Mouse (Mus musculus) adrenal gland, adult 8-10 months (tissue): ENCODE measurements around the gene Slc44a3. TPM values are rescaled to one million over a fixed set of nuclear protein-coding genes. Genes with fewer than 3 reads are reported as not detected.

Experiments
- DNase-seq: peaks from one replicate; pipeline ENCODE4 v3.0.0; 2022
- total RNA-seq, 4 experiments: library from RNA; stranded (reverse); gene quantifications; 2 replicates each; pipeline ENCODE4 v1.2.4; 2022

Slc44a3 gene
- total RNA-seq, 4 experiments from 2014 or later, result 23.9 to 28.2 (median 25.3) TPM

GRCm38 (mm10) chr3:121458545-121459492 lies 73.4 kb downstream of the Slc44a3 start:
- no peak for DNase-seq

DNA sequence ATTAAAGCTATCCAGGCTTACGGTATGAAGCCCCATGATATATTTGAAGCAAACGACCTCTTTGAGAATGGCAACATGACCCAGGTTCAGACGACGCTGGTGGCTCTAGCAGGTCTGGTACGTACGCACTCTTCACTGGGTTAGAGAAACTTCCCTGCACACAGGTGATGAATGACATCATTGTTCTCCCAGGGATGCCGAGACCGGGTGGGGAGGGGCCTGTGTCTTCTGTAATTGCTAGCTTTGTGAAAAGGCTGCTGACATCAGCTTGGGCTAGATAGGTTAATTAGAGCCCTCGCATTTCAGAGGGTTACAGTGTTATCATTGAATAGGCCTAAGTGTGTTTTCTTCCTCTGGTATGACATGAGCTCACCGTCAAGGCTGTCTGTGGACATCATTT lies 80.8 kb downstream of the Slc44a3 start:
- no peak for DNase-seq

GRCm38 (mm10) chr3:121449527-121449926 lies 82.7 kb downstream of the Slc44a3 start:
- peak; percentile 68 for DNase-seq

GRCm38 (mm10) chr3:121448606-121449005 lies 83.6 kb downstream of the Slc44a3 start:
- no peak for DNase-seq

DNA sequence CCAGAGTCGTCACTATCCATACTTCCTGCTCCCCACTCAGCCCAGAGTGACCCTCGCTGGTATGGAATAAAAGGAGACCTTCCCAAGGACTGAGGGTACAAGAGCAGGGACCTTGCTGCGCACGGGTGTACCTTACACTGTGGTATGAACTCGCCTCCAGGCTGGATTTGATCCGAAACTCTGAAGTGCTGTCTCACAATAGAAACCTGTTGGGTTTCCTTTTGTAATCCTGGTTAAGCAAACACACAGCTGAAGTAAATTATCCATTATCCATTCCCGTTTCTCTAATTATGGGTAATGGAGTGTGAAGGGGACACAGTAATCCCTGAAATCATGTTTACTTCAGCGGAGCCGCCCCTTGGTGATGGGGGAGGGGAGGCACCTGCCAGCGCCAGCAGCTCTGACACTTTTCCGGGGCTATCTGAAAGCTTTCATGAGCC lies 84.2 kb downstream of the Slc44a3 start:
- no peak for DNase-seq

DNA sequence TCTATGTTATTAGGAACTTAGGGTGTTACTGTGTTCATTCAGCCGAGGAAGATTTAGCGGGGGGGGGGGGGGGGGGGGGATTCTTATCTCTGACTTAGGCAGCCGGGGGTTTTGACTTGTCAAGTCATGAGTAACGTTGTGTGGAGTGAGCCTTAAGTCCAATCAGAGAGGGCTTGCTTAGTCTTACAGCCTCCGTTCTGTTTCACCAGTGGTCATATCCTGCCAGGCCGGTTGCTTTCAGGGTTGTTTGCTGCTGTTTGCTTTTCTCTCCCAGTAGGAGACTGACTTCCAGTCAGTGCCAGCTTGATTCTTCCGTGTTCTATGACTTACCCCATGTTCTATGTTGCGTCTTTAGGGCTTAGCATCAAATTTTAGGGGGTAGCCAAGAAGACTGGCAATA lies 85.8 kb downstream of the Slc44a3 start:
- no peak for DNase-seq

DNA sequence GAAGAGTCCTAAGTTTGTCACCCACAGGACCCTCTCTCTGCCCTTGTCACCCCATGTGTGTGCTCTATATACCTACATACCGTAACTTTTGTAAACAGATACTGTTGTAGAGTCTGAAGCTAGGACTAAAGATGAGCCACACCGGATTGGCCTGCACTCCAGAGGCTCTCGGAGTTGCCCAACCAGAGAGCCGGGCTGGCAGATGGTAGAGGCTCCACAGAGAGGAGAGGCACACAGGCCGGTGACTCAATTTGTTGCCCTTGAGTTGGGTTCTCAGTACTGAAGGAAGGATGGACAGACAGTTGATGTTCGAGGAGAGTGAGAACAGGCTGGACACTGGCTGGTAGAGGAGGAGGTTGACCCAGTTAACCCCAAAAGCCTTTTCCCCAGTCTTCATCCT lies 87.8 kb downstream of the Slc44a3 start:
- DNase-seq, result peak; percentile 70

- no peak for DNase-seq
Measured at GRCm38 (mm10) chr3:121443861-121444271, 88.3 kb downstream of the Slc44a3 start.

- no peak for DNase-seq
Measured at GRCm38 (mm10) chr3:121442288-121442687, 89.9 kb downstream of the Slc44a3 start.

GRCm38 (mm10) chr3:121441504-121441903 lies 90.7 kb downstream of the Slc44a3 start:
- DNase-seq, result peak; percentile 33

- DNase-seq, result no peak
Measured at GRCm38 (mm10) chr3:121439623-121440161, 92.5 kb downstream of the Slc44a3 start.

DNA sequence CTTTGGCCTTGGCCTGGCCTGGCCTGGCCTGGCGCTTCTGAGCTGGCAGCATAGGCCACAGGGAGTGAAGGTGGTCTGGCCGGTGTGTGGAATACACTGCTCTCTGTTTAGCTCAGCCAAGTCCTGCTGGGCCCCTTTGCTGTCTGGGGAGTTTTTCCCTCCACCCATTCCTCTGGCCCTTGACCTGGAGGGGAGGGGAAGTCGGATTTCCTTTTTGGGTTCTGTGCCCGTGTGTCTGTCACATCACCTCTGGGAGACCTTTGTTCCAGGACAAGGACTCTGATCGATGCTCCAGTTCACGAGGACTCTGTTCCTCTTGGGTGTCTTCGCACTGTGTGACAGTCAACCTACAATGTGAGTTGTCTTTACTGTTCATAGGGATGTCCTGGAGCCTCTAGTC lies 94.2 kb downstream of the Slc44a3 start:
- DNase-seq, result no peak

GRCm38 (mm10) chr3:121437070-121437469 lies 95.1 kb downstream of the Slc44a3 start:
- no peak for DNase-seq

- DNase-seq, result no peak
Measured at GRCm38 (mm10) chr3:121435296-121435695, 96.9 kb downstream of the Slc44a3 start.

GRCm38 (mm10) chr3:121433968-121434533 lies 98.2 kb downstream of the Slc44a3 start:
- no peak for DNase-seq

DNA sequence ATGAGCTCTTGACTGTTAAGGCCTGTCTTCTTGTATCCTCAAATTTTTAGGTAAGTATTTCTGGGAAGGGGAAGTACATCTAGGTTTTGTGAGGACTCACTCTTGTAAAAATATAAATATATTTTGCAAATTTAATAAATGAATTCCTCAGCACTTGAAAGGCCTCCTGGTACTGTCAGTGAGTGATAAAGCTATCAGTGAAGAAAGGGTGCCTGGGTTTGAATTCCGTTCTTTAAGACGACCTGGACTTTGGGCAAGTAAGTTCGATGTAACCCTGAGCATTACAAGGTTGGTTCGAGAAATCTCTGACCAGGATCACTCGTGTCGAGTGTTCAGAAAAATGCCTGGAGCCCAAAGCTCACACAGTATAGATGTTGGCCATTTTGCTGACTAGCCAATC lies 98.8 kb downstream of the Slc44a3 start:
- no peak for DNase-seq

DNA sequence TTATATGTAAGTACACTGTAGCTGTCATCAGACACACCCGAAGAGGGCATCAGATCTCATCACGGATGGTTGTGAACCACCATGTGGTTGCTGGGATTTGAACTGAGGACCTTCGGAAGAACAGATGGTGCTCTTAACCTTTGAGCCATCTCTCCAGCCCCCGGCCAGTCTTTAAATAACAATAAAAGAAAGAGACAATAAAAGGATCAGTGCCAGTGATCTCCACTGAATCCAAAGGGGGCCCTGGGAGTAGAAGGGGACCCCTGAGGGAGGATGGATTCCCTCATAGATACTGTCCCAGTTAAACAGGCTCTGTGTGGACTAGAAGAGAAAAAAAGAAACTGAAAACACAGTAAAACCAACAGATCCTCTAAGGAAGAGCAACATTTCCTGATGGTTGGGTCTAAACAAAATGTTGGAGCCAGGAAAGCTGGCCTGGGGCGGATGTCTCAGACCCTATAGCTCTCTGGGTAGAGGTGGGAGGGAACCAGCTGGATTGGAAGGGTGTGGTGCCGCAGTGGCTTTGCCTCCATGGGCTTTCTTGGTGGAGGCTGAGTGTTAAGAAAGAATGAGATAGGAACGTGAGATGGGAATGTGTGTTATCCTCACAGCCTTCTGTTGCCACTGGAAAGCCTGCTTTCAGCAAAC lies 101.8 kb downstream of the Slc44a3 start:
- DNase-seq, result no peak

- no peak for DNase-seq
Measured at GRCm38 (mm10) chr3:121429469-121429868, 102.7 kb downstream of the Slc44a3 start.

GRCm38 (mm10) chr3:121428696-121429259 lies 103.4 kb downstream of the Slc44a3 start:
- no peak for DNase-seq

DNA sequence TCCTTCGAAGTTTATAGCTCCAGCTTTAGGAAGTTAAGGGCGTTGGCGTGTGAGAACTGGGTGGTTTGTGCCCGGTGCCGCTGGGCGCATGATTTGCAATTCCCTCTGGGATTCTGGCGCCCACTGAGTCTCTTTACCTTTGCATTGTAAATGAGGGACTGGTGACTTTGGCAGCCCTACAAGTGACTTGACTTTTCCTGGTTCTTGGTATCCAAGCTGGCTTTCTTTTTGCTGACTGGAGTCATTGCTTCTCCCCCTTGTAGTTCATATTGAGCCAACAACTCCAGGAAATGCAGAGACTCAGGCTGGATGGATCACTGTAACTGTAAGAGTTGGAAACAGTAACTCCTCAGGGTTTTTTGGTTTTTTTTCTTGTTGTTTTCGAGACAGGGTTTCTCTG lies 104.0 kb downstream of the Slc44a3 start:
- DNase-seq, result no peak

- DNase-seq, result peak; percentile 63
Measured at GRCm38 (mm10) chr3:121427520-121427908, 104.7 kb downstream of the Slc44a3 start.
